Mouse (Mus musculus): ENCODE results near the gene Ing3.

The Ing3 gene

DNA sequence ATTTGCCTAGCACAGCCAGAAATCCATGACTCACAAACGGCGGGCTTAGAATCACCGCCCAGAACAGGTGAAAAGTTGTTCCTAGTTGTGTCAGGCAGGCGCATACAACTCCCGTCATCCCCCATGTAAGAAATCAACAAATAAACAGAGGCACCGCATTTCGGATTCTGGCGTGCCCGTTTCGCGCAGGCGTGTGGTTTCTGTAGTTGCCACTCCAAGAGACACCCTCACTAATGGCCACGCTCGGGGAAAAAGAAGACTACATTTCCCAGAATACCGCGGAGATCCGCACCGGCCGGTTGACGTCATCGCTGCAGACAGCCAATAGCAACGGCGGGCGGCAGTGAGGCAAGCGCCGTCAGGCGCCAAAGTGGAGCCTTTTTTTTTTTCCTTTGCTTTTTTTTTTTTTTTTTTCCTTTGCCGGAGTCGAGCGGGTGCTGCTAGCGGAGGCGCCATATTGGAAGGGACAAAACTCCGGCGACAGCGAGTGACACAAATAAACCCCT lies at the start of gene Ing3:
TSS of gene Ing3 (plus strand) at position 346 of the 506 bp plus-strand sequence.
- WGBS: under 1% methylated on average over 35 of the region's 35 CpGs

DNA sequence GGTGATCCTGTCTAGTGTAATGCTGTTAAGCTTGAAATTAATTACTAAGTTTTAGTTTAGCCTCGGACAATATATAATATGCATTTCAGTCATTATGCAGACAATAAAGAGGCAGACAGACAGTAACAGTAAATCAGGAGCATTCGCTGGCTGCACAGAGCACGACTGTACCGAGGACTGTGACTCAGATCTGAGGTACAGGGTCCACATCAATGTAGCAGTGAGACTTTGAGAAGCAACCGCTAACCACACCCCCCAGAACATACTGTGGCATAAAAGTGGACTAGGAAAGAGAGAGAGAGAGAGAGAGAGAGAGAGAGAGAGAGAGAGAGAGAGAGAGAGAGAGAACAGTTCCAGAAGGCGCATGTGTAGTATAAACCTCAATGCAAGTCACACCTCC lies 38.6 kb upstream of the Ing3 start:
- WGBS: 86% methylated on average over 6 of the region's 6 CpGs

DNA sequence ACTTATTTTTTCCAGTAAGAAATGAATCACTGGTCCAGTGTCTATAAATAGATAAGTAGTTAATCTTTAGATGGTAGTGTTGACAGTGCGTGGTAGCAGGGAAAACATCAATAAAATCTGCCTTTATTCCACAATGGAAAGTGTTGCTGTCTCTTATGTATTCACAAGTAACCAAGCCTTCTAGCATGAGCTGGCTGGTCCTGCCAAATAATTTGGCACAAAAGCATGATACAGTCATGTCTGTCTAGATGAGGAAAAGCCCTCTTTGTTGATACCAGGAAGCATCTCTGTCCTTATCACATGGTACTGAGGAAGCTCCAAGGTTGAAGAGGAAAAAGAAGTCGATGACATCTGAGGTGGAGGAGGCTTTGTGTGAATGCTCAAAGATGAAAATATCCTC lies 32.8 kb upstream of the Ing3 start:
- 86% methylated on average over 2 of the region's 2 CpGs for WGBS

DNA sequence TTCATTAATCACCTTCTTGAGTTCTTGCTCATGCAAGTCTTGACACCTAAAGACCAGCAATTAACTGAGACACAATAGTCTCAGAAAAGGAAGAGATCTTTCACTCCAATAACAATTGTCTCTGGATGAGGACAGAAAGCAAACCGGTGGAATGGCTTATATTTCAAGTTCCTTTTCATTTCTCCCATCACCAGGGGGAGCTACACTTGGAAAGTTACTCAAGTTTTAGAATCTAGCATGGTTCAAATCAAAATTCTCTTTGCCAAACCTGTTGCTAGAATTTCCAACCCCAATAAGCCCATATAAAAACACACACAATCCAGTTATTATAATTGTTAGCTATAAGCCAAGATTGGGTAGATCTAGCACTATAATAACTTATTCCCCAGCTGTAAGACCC lies 25.2 kb upstream of the Ing3 start:
- 47% methylated on average over 1 of the region's 1 CpGs for WGBS

DNA sequence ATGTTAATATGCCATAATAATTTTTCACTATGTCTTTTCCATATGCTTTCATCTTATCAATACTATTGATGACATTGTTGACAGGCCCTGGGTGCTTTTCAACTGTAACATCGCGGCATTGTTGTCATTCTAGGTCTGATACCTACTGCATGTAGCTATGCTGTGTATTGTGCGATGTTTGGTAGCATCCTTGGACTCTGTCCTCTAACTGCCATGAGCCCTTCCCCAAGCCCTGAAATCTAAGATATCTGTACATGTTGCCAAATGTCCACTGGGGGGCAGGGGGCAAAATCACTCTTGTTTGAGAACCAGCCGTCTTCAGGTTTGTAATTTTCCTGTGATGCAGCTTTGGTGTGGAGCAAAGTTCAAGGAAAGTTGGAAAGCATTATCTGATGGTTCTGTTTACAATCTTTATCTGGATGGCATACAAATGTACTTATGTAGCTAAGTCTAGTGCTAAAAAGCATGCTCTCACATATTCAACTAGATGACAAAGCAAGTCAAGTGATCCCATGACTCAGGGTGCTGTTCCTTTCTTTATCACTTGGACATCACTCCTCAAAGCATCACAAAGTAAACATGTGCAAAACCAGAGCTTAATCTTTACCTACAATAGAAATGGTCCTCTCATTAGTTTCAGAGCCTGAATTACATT lies 11.3 kb upstream of the Ing3 start:
- WGBS: 91% methylated on average over 4 of the region's 4 CpGs

DNA sequence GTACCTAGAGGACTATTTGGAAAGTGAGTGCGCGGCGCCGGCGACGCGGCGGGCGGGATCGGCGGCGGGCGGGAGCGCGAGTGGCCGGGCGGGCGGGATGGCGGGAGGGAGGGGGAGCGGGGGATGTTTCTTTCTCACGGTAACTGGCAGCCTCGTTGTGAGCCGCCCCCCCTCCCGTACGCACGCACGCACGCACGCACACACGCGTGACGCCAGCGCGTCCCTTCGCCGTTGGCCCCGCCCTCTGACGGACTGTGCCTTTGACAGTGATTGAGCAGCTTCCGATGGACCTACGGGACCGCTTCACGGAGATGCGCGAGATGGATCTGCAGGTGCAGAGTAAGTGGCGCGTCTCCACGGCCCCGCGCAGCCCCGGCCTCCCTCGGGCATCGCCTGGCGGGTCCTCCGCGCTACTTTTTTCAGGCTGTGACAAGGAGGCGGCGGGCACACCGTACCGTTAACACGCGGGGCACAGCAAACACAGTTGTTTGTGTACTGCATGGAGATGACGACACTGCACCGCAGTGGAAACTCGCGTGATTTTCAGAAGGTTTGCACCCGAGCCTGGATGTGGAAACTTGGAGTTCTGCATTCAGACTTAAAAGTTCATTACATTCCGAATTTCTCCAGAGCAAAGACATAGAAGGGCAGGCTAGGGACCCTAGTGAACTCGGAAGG lies 539 bp downstream of the Ing3 start:
- WGBS: under 1% methylated on average over 68 of the region's 68 CpGs

DNA sequence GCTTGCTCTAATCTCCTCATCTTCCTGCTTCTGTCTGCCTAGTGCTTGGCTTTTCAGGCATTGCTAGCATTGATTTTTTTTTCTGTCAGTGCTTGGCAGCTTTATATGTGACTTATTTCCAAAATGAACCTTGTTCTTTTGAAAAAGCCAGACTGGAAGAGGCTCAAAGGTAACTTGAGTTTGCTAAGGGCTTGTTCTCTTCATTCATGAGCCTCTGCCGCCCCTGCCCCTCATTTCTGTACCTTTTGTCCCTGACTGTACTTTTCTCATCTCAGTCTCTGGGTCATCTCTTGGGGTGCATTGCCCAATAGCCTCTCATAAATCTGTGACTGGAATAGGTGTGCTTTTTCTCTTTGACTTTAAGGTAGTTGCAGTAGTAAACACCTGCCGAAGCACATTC lies 1.3 kb downstream of the Ing3 start:
- 76% methylated on average over 2 of the region's 2 CpGs for WGBS

DNA sequence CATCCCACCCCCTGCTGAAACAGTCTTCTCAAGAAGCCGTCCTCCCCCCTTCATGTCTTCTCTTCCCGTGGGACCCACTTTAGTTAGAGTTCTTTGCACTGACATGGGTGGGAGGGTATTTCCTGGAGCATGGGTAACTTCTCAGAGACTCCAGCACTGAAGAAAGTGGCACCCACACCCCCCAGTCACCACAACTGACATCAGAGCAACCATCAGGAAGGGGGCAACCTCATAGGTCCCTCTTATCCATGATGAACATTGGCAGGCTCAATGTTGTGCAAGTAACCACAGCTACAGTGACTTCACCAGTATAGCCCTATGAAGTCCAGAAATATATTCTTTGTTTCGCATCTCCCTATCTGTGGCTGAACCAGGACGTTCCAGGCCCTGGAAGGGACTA lies 6.1 kb downstream of the Ing3 start:
- 82% methylated on average over 4 of the region's 4 CpGs for WGBS

DNA sequence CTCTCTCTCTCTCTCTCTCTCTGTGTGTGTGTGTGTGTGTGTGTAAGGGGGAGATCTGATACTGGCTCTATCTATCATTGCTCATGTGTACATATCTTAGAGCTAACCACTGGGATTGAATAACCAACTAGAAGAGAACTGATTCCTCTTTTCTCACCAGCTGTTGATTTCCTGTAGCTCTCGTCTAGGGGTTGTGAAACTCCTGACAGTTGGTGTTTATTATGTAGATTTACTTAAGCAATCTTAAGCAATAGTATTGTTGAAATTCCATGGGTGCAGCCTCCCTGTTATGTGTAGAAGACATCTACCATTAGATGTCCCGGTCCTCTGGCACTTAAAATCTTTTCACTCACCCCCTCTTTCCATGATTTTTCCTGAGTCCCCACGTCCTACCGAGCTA lies 9.6 kb downstream of the Ing3 start:
- WGBS: 85% methylated on average over 4 of the region's 4 CpGs

DNA sequence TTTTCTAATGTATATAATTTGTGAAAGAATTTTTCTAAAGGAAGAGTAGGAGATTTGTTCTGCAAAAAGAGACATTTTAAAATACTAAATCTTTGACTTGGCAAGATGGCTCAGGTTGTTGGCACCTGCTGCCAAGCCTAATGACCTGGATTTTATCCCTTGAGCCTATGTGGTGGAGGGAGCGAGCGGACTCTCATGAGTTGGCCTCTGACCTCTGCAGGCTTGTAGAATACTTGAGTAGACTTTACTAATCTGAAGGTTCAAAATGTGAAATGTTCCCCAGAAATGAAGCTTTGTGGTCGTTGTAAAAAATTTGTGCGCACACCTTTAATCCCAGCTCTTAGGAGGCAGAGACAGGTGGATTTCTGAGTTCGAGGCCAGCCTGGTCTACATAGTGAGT lies 10.5 kb downstream of the Ing3 start:
- 96% methylated on average over 5 of the region's 5 CpGs for WGBS

DNA sequence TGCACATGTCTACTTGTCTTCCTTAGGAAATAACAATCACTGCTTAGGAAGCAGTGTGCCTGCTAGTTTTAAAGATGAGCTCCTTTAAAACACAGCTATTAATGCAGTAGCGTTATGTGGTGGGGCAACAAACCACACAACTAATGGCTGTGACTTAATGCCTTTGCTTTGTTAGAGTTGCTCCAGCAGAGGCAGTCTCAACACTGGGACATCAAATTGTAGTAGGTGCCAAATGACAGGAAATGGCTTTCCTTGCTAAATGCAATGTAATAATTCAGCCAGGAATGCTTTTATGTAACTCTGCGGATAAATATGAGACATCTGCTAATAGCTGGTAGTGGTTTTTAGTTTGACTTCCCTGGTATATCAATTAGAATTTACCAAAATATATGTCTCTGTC lies 28.2 kb downstream of the Ing3 start:
- WGBS: 84% methylated on average over 2 of the region's 2 CpGs

DNA sequence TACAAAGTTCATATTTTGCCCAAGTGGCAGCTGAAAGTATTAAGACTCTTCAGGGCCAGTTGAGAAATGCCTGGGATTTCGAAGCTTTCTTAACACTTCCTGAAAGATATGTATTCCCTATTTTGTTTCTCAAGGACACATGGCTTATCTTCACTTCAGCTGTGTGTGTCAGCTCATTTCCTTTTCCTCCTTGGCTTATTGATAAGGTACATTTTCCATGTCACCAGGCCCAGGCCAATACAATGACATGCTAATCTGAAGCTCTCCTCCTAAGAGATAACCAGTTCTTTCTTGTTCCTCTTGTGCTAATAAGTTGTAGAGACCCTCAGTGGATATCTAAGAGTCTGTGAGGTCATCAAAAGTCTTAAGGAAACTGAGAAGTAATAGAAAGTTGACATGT lies 31.7 kb downstream of the Ing3 start:
- 84% methylated on average over 1 of the region's 1 CpGs for WGBS

DNA sequence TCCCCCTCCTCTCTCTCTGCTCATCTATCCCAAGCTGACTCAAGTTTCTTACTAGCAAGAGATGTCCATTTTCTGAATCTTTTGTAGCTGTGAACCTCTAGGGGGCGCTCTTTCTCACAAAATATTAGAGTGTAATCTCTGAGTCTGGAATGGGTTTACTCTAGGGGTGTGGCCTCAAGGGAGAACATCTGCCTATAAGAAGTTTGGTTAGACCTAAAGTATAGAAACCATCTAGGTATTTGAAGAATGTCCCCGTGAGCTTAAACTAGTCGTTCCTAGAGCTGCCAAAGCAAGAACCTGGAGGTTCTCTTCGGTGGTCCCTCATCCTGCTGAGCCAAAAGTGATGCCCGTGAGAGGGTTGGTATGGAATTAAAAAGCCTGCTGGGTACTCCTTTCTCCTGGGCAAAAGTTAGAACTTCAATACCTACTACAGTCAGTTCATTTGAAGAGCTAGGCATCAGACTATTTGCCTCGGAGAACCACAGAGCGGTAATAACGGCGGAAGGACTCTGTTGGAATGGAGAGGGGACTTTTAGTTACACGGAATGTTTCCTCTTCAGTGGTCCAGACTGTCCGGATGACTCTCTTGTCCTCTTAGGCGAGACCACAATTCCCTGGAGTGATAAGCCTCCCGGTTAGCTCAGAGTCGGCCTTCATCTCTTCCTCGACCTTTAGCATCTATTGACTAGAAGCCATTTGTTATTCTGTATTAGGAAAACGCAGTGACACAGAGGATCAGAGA lies 35.8 kb downstream of the Ing3 start:
- 8% methylated on average over 16 of the region's 16 CpGs for WGBS

DNA sequence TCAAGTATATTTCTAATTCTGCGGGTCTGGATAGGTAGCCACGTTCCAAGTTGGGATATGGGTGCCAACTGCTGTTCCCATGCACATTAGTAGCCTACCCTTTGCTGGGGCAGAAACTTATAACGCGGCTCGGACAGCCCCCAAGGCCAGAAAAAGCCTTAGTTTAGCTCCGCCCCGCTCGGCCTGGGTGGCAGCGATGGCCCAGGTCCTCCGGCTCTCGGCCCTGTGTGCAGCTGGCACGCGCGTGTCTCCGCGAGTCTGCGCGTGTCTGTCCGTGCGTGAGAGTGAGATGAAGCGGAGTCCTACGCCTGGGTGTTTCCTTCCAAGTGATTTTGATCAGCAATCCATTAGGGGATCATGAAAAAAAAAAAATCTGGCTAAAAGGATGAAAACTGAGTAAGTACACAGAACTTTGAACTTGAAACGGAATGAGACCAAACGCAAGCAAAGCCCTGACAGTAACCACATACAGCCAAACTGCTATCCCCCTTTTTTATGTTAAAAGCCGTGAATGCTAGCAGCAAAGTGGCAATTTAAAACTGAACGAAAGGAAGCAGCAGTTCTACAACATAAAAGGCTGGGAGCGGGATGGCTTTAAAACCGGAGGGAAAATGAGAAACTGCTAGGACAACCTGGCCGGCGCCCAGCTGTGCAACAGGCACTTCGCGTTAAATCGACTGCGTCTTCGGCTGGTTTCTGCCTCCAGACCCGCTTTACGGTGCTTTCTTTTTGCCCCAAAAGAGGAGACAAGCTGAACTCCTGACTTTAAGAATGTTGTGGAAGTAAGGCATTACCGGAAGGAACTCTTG lies 36.6 kb downstream of the Ing3 start, which contains the start of gene Cped1:
TSS of gene Cped1 (plus strand) at position 185 of the 809 bp plus-strand sequence.
- 1% methylated on average over 38 of the region's 38 CpGs for WGBS

DNA sequence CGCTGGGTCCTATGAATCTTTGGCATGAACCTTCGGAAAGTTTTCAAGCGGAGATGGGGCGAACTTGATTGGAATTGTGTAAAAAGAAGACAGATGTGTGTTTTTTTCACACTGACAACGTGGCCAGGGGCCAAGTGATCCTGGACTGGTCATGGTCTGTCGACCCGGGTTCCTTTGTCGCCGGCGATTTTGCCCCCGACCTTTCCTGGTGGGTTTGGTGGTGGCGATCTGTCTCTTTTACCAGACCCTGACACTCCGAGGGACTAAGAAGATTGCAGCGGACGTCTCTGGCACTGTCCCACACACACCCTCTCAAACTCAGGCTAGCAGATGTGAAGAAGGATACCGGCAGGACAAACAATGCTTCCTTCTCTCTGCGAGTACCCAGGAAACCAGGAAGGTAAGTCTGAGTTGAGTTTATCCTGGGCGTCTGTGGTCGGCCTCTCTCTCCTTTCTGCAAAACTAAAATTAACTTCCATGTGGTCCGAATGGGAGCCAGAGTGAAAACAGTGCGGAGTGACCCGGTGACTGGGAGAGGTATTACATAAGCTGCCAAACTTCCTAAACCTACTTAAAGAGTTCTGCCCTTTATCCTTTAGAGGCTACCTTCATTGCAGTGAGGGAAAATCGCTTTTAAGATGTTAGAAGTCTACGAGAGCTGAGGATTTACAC lies 37.4 kb downstream of the Ing3 start:
- WGBS: 26% methylated on average over 24 of the region's 24 CpGs

DNA sequence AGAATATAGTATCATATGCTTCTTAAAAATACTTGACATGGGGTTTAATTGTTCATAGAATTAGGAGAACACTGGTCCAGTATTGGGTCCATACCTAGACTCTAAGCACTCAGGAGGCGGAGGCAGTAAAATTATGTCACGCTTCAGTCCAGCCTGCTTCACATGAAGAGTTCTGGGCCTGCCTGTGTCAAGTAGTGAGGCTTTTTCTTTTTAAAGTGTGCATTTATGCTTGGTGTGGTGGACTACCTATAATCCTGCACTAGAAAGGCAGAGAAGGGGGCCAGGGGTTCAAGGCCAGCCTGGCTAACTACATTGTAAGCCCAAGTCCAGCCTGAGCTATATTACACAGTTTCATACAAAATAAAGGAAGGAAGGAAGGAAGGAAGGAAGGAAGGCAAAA lies 38.2 kb downstream of the Ing3 start:
- 94% methylated on average over 2 of the region's 2 CpGs for WGBS

DNA sequence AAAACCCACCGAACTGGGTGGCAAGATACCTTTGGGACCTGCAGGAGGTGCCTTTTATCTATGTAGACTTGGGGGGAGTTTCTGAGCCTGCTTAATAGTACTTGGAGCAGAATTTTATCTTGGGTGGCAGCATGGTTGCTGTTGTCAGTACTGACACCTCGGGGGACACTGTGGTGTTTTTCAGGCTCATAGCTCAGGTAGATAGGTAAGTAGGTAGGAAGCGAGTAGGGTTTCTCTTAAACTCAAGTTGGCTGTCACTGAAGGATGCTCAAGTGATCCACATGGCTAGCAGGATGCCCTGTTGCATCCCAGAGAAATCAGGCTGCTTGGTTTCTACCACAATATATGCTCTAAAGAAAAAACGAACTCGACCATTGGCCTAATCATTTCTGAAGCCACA lies 38.9 kb downstream of the Ing3 start:
- 91% methylated on average over 5 of the region's 5 CpGs for WGBS

DNA sequence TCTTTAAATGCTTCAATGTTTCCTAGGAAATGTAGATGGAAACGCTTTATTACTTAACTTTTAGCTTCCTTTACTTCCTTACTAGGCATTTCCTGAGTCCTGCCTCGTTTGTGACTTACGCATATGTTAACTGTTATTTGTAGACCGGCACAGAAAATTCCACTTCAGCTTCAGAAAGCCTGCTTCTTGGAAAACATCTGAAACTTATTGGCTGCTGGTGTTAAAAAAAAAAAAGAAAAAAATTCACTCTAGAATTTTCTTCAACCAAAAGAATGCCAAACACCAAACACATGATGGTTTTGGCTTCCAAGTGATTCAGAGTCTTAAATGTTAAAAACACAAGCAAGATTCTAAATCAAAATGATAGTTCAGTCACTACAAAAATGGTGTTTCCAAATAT lies 39.7 kb downstream of the Ing3 start:
- WGBS: 62% methylated on average over 4 of the region's 4 CpGs

DNA sequence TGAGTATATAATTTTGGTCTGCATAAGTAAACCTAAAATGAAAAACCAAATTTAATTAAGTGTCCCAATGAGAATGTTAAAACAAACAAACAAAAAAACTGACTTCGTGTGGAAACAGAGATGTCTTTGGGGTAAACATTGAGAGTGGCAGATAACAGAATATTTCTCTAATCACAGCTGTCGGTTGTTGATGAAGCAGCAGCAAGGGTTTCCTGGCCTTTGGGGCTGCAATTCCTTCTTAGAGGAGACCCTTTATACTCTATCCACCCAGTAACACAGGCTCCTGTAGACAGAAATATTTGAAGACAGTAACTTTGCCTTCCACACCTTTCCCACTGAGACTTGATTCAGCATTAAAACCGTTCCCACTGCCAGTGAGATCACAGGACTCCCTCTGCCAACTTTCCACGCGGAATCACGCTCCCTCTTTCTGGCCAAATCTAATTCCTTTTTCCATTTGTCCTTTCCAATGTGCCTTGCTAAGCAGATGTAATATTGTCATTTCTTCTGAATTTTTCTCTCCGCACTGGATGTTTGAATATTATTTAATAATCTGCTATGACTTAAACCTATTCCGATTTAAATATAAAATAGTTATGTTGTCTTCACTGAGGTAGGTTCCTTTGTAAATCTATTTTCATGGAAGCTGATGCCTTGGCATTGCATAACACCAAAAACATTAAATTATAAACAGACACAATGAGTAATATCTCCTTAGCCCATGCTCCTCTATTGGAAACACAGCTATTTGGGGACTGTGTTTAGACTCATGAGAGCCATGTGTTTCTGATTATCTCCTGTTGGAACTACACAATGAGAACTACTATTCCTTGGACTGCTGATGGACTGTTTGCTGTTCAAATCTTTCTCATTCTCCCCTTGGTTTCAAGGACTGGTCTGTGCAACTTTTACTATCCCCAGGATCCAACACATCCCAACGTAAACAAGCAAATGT lies 41.1 kb downstream of the Ing3 start:
- 65% methylated on average over 9 of the region's 9 CpGs for WGBS

DNA sequence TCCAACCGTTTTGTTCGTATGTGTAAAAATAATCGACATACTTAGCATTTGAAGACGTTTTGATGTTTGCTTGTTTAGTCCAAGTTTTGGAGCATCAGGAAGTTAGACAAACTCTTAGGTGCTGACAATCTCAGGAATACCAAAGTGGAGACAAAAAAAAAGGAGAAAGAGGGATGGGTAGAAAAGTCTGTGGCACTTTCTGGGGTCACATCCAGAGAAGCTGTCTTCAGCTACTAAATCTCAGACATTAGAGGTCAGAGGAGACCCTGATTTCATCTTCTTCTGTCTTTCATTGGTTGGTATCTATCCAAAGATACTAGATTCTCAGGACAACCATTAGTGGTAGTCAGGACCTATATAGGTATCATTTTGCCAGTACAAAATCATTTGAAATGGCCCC lies 41.8 kb downstream of the Ing3 start:
- 89% methylated on average over 4 of the region's 4 CpGs for WGBS

All from cerebral cortex, adult 2 months (tissue).